Mouse (Mus musculus): ENCODE results near the gene Taok2.

- TF ChIP-seq CTCF (IDR thresholded peaks at IDR 0.05; ENCODE audit: low read depth) (no peak), EP300 (IDR thresholded peaks at IDR 0.05; ENCODE audit: low read depth) (no peak)
Observed at GRCm38 (mm10) chr7:126914844-126915243, 30.3 kb upstream of the Taok2 start.
